Mouse (Mus musculus) hindbrain, embryonic 13.5 days (tissue): Measurements from ENCODE around the gene Cfap157. TPM values are rescaled to one million over a fixed set of nuclear protein-coding genes. Genes with fewer than 3 reads are reported as not detected.

Experiments used
- polyA plus RNA-seq: library from polyadenylated mRNA; unstranded; fragments of >200 nt; fragmentation: Nextera tagmentation; extraction: Ambion mirVana; gene quantifications from 2 replicates; pipeline ENCODE4 v1.2.1, GENCODE M21; 2015

Cfap157 gene
- polyA plus RNA-seq, 1 experiment from 2014 or later = 1.5 TPM

Other genes starting within 250 kb of the Cfap157 start
- 7.0 and 7.1 TPM in 2 replicates for gene Fam102a, start 249.1 kb downstream of the Cfap157 start, polyA plus RNA-seq
- 142 and 145 TPM in 2 replicates for gene Dpm2, start 213.6 kb downstream of the Cfap157 start, polyA plus RNA-seq
- gene Pip5kl1, start 209.6 kb downstream of the Cfap157 start, polyA plus RNA-seq = 9.0 and 9.6 TPM in 2 replicates
- gene 9430097D07Rik, start 208.7 kb downstream of the Cfap157 start, polyA plus RNA-seq = 0.53 and 0.56 TPM in 2 replicates
- gene St6galnac4, start 197.3 kb downstream of the Cfap157 start, polyA plus RNA-seq = 22.8 and 23.4 TPM in 2 replicates
- 13.1 and 13.5 TPM in 2 replicates for gene St6galnac6, start 184.7 kb downstream of the Cfap157 start, polyA plus RNA-seq
- 68.9 and 71.5 TPM in 2 replicates for gene Ak1, start 162.7 kb downstream of the Cfap157 start, polyA plus RNA-seq
- gene Eng, start 137.8 kb downstream of the Cfap157 start, polyA plus RNA-seq = 29.0 and 29.2 TPM in 2 replicates
- gene Fpgs, start 80.3 kb downstream of the Cfap157 start, polyA plus RNA-seq = 14.5 and 16.4 TPM in 2 replicates
- gene Cdk9, start 71.4 kb downstream of the Cfap157 start, polyA plus RNA-seq = 74.9 and 81.9 TPM in 2 replicates
- gene Sh2d3c, start 63.4 kb downstream of the Cfap157 start, polyA plus RNA-seq = 41.8 and 50.5 TPM in 2 replicates
- 3.3 and 3.7 TPM in 2 replicates for gene 6330409D20Rik, start 43.4 kb downstream of the Cfap157 start, polyA plus RNA-seq
- gene Tor2a, start 27.2 kb downstream of the Cfap157 start, polyA plus RNA-seq = 54.2 and 54.4 TPM in 2 replicates
- gene Ttc16, start 8.8 kb downstream of the Cfap157 start, polyA plus RNA-seq = 0.56 and 1.8 TPM in 2 replicates
- 4.5 and 5.1 TPM in 2 replicates for gene Ptrh1, start 8.6 kb downstream of the Cfap157 start, polyA plus RNA-seq
- gene Stxbp1, start 62.8 kb upstream of the Cfap157 start, polyA plus RNA-seq = 180 and 193 TPM in 2 replicates
- gene Fam129b, start 91.7 kb upstream of the Cfap157 start, polyA plus RNA-seq = 31.6 and 32.4 TPM in 2 replicates
- gene Rpl12, start 177.1 kb upstream of the Cfap157 start, polyA plus RNA-seq = 92.0 and 108 TPM in 2 replicates
- gene Lrsam1, start 177.2 kb upstream of the Cfap157 start, polyA plus RNA-seq = 19.6 and 26.0 TPM in 2 replicates
- gene Slc2a8, start 197.7 kb upstream of the Cfap157 start, polyA plus RNA-seq = 19.8 and 25.7 TPM in 2 replicates